Mouse (Mus musculus): ENCODE results near the gene Tdrkh.

DNA sequence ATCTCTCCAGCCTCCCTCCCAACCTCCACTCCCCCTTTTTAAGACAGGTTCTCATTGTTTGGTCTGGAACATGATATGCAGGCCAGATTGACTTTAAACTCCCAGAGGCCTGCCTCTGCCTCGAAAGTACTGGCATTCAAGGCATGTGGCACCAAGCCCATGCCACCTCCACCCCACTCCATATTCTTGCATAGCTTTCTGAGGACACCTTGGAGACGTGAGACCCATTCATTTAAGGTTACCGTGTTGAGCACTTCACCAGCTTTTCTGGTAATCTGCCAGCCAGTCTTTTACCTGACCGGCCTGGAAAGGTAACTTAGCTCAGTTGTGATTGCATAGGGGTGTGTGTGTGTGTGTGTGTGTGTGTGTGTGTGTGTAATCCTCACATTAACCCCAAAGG, 7.5 kb upstream of the Tdrkh start:
- TF ChIP-seq CTCF (IDR thresholded peaks at IDR 0.05; ENCODE audit: insufficient read depth, low read length) (no peak), POLR2A (IDR thresholded peaks at IDR 0.05; ENCODE audit: borderline replicate concordance, extremely low read depth, low read depth, low read length) (no peak)
